Mouse (Mus musculus) layer of hippocampus, postnatal 10 days (tissue): ENCODE measurements around the gene Socs3. TPM values are rescaled to one million over a fixed set of nuclear protein-coding genes. Genes with fewer than 3 reads are reported as not detected.

Experiments used
- DNase-seq, 2 experiments: peaks; one replicate each; pipeline ENCODE4 v3.0.0; 2021; ENCODE audit warnings: low spot score in 2 of 2
- microRNA-seq, 2 experiments: library from miRNA; unstranded; fragments of <30 nt; microRNA quantifications; one replicate each; pipeline ENCODE4 v1.2.0; 2021
- total RNA-seq, 2 experiments: library from RNA; stranded (reverse); gene quantifications; 2 replicates each; pipeline ENCODE4 v1.2.3; 2021

The Socs3 gene
- total RNA-seq, 2 experiments from 2014 or later: 2.3 to 2.8 TPM

DNA sequence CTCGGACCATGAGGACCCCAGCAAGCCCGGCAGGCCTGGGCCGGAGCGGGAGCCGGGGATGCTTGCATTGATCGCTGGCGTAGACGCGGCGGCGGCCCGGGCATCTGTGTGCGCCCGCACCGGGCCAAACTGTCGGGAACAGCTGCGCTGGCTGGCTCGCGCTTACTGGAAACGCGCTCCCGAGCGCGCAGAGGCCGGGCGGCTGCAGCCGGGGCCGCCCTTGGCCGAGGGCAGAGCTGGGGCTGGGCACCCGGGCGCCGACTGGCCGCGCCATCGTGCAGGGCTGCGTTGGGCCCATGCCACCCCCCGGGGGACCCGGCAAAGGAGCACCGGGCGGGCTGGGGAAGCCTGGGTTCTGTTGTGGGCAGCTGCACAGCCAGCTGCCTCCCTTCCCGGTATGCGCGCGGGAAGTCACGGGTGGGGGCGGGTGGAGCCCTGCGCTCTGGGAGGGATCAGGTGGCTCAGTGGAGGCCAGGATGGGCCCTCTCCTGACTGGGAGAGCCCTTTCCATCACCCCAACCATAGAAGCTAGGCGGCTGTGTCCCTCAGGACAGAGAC lies 39.0 kb downstream of the Socs3 start:
- DNase-seq: peak; percentile 70 to 72

DNA sequence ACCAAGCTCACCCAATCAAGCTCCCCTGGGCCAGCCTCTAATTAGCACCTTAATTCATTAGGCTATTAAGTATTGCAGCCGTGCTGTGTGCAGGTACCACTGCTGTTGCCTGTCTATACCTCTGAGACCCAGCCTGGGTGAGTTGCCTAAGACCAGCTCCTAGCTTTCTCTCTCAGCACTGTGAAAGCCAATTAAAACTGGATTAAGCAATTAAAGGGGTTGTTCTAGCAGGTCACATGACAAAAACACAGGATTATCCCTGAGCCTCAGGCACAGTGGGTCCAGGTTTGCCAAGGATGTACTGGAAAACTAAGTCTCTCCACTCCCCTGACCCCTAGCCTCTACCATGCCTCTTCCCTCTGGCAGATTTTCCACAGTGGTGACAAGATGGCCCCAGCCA lies 44.3 kb downstream of the Socs3 start:
- DNase-seq: no peak

DNA sequence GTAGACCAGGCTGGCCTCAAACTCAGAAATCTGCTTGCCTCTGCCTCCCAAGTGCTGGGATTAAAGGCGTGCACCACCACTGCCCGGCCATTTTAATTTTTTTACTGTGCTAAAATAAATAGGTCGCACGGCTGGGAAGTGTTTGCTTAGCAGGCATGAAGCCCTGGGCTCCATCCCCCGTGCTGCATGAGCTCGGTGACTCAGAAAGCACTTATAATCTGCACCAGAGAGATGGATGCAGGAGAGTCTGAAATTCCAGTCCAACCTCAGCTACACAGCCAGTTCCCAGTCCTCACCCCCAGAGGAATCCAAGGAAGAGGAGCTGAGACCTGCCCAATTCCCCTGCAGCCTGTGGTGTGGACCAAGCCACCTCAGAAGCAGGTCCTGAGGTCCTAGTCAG lies 45.4 kb downstream of the Socs3 start:
- no peak for DNase-seq

DNA sequence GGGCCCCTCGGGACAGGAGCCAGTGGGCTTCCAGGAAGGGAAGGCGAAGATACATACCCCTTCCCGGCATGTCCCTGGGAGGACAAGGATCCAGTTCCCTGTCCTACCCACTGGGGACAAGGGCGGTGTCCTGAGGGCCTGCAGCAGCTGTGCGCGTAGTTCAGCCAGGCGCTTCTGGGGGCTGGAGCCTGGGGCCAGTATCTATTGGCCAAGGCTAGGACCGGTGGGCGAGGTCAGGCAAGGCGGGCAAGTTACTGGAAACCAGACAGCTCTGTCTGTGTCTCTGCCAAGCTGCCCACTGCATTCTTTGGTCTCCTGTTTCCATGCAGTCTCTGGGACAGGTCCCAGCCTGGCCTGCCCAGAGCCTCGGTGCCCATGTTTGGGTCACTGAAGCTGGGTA lies 46.6 kb downstream of the Socs3 start:
- DNase-seq: no peak

DNA sequence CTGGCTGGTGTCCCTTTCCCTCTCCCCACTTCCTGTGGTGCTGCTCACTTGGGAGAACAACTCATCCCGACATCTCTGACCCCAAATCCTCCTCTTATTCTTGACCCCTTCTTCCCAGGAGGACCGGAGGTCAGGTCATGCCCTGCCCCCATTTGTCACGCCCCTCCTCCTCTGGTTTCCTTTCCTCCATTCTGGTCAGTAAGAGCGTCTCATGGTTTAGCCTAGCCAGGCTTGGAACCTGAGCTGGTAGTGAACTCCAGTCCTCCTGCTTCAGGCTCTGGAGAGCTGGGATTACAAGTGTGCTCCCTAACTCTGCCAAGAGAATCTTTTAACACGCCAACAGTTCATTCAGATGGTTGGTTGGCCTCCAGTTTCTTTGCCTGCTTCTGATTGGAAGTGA lies 50.6 kb downstream of the Socs3 start:
- DNase-seq: no peak

DNA sequence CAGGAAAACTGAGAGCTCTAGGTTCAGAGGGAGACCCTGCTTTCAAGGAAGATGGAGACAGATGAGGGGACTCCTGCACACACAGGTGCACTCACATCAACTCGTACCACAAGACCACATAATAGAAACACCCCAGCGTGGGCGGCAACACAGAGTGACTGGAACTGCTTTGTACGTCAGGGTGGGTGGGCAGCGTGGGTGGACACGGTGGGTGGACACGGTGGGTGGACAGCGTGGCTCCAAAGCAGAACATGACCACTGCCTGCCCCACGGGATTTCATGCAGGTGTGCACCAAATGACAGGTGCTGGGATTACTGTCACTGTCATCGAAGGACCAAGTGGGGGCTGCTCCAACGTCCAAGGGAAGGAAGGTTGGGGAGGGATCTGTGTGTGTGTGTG lies 51.3 kb downstream of the Socs3 start:
- no peak for DNase-seq

Small RNAs within 50 kb of the gene (microRNA-seq; reads per million reads assigned to microRNA genes)
- 0.45 to 2.9 reads per million in 2 experiments for gene Mir6933

Other genes with a start within 250 kb of the Socs3 start
- gene Tmc8, start 188.0 kb downstream of the Socs3 start, total RNA-seq: 1 to 10 TPM in 1 of 2 experiments, under 1 TPM in 1; 0.60 to 1.5 TPM
- gene Tmc6, start 187.8 kb downstream of the Socs3 start, total RNA-seq: 1 to 10 TPM; 5.5 to 5.9 TPM
- not detected for gene 6030468B19Rik, start 172.4 kb downstream of the Socs3 start, total RNA-seq
- 1 to 10 TPM; 3.4 to 3.5 TPM for gene Gm20708, start 160.4 kb downstream of the Socs3 start, total RNA-seq
- gene Syngr2, start 160.4 kb downstream of the Socs3 start, total RNA-seq: 10 to 100 TPM; 11.3 to 12.3 TPM
- 1 to 10 TPM; 5.6 to 7.3 TPM for gene Afmid, start 144.1 kb downstream of the Socs3 start, total RNA-seq
- gene Tk1, start 144.0 kb downstream of the Socs3 start, total RNA-seq: 1 to 10 TPM; 5.4 TPM
- gene Birc5, start 120.8 kb downstream of the Socs3 start, total RNA-seq: 1 to 10 TPM; 5.0 to 5.2 TPM
- gene Tmem235, start 109.3 kb downstream of the Socs3 start, total RNA-seq: under 1 TPM in 1 of 2 experiments, not detected in 1; 0.25 TPM
- 1 to 10 TPM; 2.1 to 2.3 TPM for gene Tha1, start 96.6 kb downstream of the Socs3 start, total RNA-seq
- gene Pgs1, start 16.2 kb upstream of the Socs3 start, total RNA-seq: 10 to 100 TPM; 59.2 to 59.6 TPM
- gene Dnah17, start 160.6 kb upstream of the Socs3 start, total RNA-seq: under 1 TPM; 0.14 to 0.16 TPM